Mouse (Mus musculus) G1E-ER4 (cell line): Measurements from ENCODE around the gene Gm42421. TPM values are rescaled to one million over a fixed set of nuclear protein-coding genes. Genes with fewer than 3 reads are reported as not detected.

ENCODE experiments used
- GATA1 ChIP-seq: IDR thresholded peaks from one replicate; pipeline ENCODE4 v1.8.0; 2012; ENCODE audit warnings: low read length, inconsistent platforms
- polyA plus RNA-seq: library from polyadenylated mRNA; stranded (reverse); fragments of >175 nt; gene quantifications from 2 replicates; pipeline ENCODE4 v1.2.3, GENCODE M21; 2012

Gene Gm42421
- polyA plus RNA-seq, 1 experiment, result not detected

GRCm38 (mm10) chr5:143974931-143975630 lies 47.1 kb downstream of the Gm42421 start:
- TF ChIP-seq GATA1, result no peak

- no peak for TF ChIP-seq GATA1
These were observed 47.6 kb downstream of the Gm42421 start for GRCm38 (mm10) chr5:143975631-143975933.

DNA sequence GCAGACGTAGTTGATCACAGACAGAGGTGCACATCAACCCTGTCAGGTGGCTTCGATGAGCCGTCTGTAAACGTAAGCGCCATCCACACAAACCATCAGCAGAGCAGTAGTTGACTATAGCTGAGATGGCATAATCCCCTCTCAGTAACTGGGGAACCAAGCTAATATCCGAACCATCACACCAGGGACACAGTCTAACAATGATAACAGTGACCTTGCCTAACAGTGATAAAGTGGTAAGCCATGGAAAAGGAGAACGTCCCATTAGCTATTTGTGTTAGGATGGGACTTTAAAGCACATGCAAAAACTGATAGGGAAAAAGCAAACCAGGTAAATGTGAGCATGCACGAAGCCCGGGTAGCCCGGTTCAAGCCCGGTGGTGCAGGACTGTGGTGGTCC lies 48.3 kb downstream of the Gm42421 start:
- no peak for TF ChIP-seq GATA1

- TF ChIP-seq GATA1, result no peak
These were observed 48.9 kb downstream of the Gm42421 start for GRCm38 (mm10) chr5:143976726-143977431.

GRCm38 (mm10) chr5:143980858-143981257 lies 52.9 kb downstream of the Gm42421 start:
- no peak for TF ChIP-seq GATA1

- no peak for TF ChIP-seq GATA1
These were observed 54.4 kb downstream of the Gm42421 start for GRCm38 (mm10) chr5:143982361-143982760.

- no peak for TF ChIP-seq GATA1
These were observed 57.4 kb downstream of the Gm42421 start for GRCm38 (mm10) chr5:143985381-143985780.

Other genes starting within 250 kb of the Gm42421 start
- gene Usp42, start 195.9 kb upstream of the Gm42421 start, polyA plus RNA-seq, result 19.8 and 28.3 TPM in 2 replicates
- 19.0 and 26.8 TPM in 2 replicates for gene Eif2ak1, start 110.4 kb upstream of the Gm42421 start, polyA plus RNA-seq
- gene Ankrd61, start 30.5 kb upstream of the Gm42421 start, polyA plus RNA-seq, result 0.03 and 0.11 TPM in 2 replicates
- 119 and 129 TPM in 2 replicates for gene Aimp2, start 18.3 kb upstream of the Gm42421 start, polyA plus RNA-seq
- 0.70 and 1.4 TPM in 2 replicates for gene Pms2, start 18.2 kb upstream of the Gm42421 start, polyA plus RNA-seq
- gene Rsph10b, start 4.9 kb downstream of the Gm42421 start, polyA plus RNA-seq, result not detected in 2 replicates
- 62.8 and 74.6 TPM in 2 replicates for gene Ccz1, start 86.7 kb downstream of the Gm42421 start, polyA plus RNA-seq
- gene Ocm, start 98.5 kb downstream of the Gm42421 start, polyA plus RNA-seq, result not detected in 2 replicates
- gene Lmtk2, start 172.3 kb downstream of the Gm42421 start, polyA plus RNA-seq, result 6.3 and 8.3 TPM in 2 replicates